Mouse (Mus musculus) limb, embryonic 13.5 days (tissue): ENCODE measurements around the gene Cenpm. TPM values are rescaled to one million over a fixed set of nuclear protein-coding genes. Genes with fewer than 3 reads are reported as not detected.

Experiments used
- ATAC-seq: fragments of 200-750 bp; cut with Nextera tagmentation; 2 replicates; pipeline ENCODE4 v1.8.0; 2017; ENCODE audit warnings: low read depth, moderate number of reproducible peaks, moderate TSS enrichment; ENCODE audit not compliant: low FRiP score
- H3K27ac ChIP-seq: fragments of 300-500 bp; sonication (generic); 2 replicates; pipeline ENCODE4 v1.5.1; 2015; ENCODE audit warnings: inconsistent platforms, mild to moderate bottlenecking, moderate library complexity
- H3K27me3 ChIP-seq: fragments of 300-500 bp; sonication (generic); 2 replicates; pipeline ENCODE4 v1.6.1; 2015; ENCODE audit warnings: mild to moderate bottlenecking, inconsistent platforms
- H3K36me3 ChIP-seq: fragments of 300-500 bp; sonication (generic); 2 replicates; pipeline ENCODE4 v1.6.1; 2015; ENCODE audit warnings: inconsistent platforms, mild to moderate bottlenecking, moderate library complexity
- H3K4me1 ChIP-seq: fragments of 300-500 bp; sonication (generic); 2 replicates; pipeline ENCODE4 v1.6.1; 2015; ENCODE audit warnings: inconsistent platforms
- H3K4me2 ChIP-seq: fragments of 300-500 bp; sonication (generic); replicated peaks from 2 replicates; pipeline ENCODE4 v1.6.1; 2015; ENCODE audit warnings: inconsistent platforms, mild to moderate bottlenecking, moderate library complexity
- H3K4me3 ChIP-seq: fragments of 300-500 bp; sonication (generic); 2 replicates; pipeline ENCODE4 v1.5.1; 2015; ENCODE audit warnings: moderate library complexity, mild to moderate bottlenecking, inconsistent platforms
- H3K9ac ChIP-seq: fragments of 300-500 bp; sonication (generic); 2 replicates; pipeline ENCODE4 v1.6.1; 2015; ENCODE audit warnings: mild to moderate bottlenecking, inconsistent platforms
- H3K9me3 ChIP-seq: fragments of 300-500 bp; sonication (generic); 2 replicates; pipeline ENCODE4 v1.6.1; 2016; ENCODE audit warnings: inconsistent platforms
- WGBS: fragments of 180-500 bp; shearing (Covaris S2); methylation state at CpG from one replicate; pipeline ENCODE4 v1.1.7; 2015; 5-methylcytosine and 5-hydroxymethylcytosine counted together
- polyA plus RNA-seq: library from polyadenylated mRNA; unstranded; fragments of >200 nt; fragmentation: Nextera tagmentation; extraction: Ambion mirVana; gene quantifications from 2 replicates; pipeline ENCODE4 v1.2.1, GENCODE M21; 2015

The Cenpm gene
- polyA plus RNA-seq, 1 experiment from 2014 or later = 62.6 TPM

DNA sequence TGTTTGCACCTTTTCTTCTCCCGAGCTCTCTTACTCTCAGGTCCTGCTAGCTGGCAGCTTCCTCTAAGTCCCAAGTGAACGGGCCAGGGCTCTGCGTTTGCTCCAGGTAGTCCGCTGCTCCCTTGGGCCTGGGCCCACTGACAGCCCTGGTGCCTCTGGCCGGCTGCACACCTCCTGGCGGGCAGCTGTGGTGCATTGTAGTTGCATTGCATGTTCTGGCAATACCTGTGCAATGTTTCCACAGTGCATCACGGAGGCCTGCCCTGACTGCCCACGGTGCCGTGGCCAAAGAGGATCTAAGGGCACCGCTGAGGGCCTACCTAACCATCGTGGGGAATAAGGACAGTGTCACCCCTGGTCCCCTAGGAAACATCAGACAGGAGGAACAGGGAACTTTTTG is 46.6 kb downstream of the Cenpm start:
- H3K9ac ChIP-seq = no peak overlapping the region
- H3K27ac ChIP-seq = no peak overlapping the region
- H3K4me2 ChIP-seq = no peak overlapping the region
- peaks cover 98% of the 10 kb centered on the region for H3K36me3 ChIP-seq
- 93% methylated on average over 11 of the region's 11 CpGs for WGBS
- H3K4me1 ChIP-seq = no peaks in the 10 kb centered on the region
- H3K4me3 ChIP-seq = no peak overlapping the region
- no peak for ATAC-seq
- H3K27me3 ChIP-seq = no peaks in the 10 kb centered on the region
- no peaks in the 10 kb centered on the region for H3K9me3 ChIP-seq

DNA sequence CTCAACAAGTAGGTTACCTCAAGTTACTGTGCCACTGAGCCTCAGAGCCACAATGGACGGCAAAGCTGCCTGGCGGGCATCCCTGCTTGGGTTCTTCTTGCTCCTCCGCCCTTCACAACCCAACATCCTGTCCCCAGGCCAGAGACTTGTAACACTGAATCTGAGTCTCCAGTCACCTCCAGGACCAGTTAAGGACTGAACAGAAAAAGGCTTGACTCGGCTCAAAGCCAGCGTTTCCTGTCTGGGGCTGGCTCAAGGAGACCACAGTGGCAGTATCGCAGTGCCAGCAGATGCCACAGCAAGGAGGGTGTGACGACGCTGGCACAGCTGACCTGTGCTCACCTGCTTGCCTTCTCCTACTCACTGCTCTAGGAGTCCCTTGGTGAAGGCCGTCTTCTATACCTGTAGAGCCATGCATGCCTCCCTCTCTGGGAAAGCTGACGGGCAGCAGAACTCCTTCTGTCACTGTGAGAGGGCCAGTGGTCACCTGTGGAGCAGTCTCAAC is 47.2 kb downstream of the Cenpm start:
- ATAC-seq = no peak
- Histone ChIP-seq H3K27ac (no peak overlapping the region), H3K36me3 (peaks cover 98% of the 10 kb centered on the region), H3K9ac (no peak overlapping the region), H3K27me3 (no peaks in the 10 kb centered on the region), H3K9me3 (no peaks in the 10 kb centered on the region), H3K4me1 (no peaks in the 10 kb centered on the region), H3K4me2 (no peak overlapping the region), H3K4me3 (no peak overlapping the region)
- 94% methylated on average over 10 of the region's 10 CpGs for WGBS

DNA sequence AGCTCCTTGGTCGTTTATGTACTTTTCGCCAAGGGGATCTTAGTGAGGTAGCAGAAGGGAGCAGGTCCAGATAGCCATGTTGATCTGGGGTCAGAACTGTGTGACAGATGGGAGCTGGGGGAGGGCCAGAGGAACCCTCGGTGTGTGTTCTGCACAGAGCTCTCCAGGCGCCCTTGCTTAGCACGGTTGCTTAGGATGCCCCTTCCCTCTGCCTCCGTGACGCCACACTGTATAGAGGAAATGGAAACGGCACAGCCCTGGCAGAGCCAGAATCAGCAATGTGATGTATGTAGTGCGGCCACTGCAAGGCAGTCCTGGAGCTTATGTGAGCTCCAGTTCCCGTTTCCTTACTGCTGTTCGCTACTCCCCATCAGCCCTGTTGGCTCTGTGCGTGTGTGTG is 48.2 kb downstream of the Cenpm start:
- ATAC-seq = no peak
- WGBS = 88% methylated on average over 12 of the region's 12 CpGs
- no peak overlapping the region for H3K4me2 ChIP-seq
- peaks cover 98% of the 10 kb centered on the region for H3K36me3 ChIP-seq
- H3K4me1 ChIP-seq = no peaks in the 10 kb centered on the region
- H3K9ac ChIP-seq = no peak overlapping the region
- H3K27me3 ChIP-seq = no peaks in the 10 kb centered on the region
- no peaks in the 10 kb centered on the region for H3K9me3 ChIP-seq
- H3K4me3 ChIP-seq = no peak overlapping the region
- H3K27ac ChIP-seq = no peak overlapping the region

DNA sequence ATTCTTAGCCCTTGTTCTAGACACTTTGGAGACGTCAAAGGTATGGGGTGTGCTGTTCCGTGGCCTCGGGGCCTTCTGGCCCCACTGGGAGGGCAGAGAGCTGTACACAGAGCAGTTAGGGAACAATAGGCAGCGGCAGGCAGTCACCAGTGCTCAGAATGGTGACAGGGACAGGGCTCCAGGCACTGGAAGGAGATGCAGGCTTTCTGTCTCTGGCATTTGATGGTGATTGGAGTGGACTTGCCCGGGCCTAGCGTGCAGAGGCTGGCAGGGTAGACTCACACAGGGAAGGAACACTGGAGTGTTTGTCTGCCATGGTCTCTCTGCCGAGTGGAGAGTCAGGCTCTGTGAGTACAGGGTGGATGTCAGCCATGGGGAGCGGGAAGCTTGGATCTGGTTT is 51.9 kb downstream of the Cenpm start:
- ATAC-seq = no peak
- 89% methylated on average over 8 of the region's 8 CpGs for WGBS
- Histone ChIP-seq H3K4me2 (no peak overlapping the region), H3K4me3 (no peak overlapping the region), H3K27ac (no peak overlapping the region), H3K27me3 (no peaks in the 10 kb centered on the region), H3K9me3 (no peaks in the 10 kb centered on the region), H3K36me3 (peaks cover 99% of the 10 kb centered on the region), H3K4me1 (no peaks in the 10 kb centered on the region), H3K9ac (no peak overlapping the region)

DNA sequence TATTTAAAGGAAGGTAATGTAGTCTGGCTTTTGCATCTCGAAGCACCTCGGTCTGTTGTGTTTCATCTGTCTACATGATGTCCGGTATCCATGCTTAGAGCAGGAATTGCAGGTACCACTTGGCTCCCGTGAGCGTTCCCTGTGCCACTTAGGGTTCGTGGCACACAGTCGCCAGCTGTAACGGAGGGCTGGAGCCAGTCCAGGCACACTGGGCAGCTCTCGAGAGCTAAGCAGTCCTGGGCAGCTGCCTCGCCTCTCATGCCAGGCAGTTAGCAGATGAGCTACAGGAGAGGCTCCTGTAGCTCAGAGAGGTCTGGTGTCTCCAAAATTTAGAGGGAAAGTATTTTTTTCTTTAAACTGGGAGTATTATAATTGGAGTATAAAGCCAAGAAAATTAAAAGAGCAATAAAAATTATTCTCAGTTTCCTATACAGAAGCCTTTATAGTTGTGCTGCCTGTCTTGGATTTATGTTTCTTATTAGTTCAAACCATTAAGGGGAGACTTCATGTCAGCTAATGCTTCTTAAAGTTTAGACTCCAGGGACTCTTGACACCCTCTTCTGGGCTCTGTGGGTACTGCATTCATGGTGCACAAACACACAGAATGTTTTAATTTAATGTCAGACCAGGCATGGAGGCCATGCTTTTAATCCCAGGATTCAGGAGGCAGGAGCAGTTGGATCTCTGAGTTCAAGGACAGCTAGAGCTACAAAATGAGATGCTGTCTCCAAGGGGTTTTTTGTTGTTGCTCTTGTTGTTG is 55.9 kb downstream of the Cenpm start:
- ATAC-seq = no peak
- Histone ChIP-seq H3K4me1 (no peaks in the 10 kb centered on the region), H3K9ac (no peak overlapping the region), H3K27me3 (no peaks in the 10 kb centered on the region), H3K36me3 (peaks cover 99% of the 10 kb centered on the region), H3K4me2 (no peak overlapping the region), H3K9me3 (0 out of 2 replicates have a peak, but pooled peaks cover 4% of the 10 kb centered on the region), H3K4me3 (no peak overlapping the region), H3K27ac (no peak overlapping the region)
- 94% methylated on average over 10 of the region's 10 CpGs for WGBS

DNA sequence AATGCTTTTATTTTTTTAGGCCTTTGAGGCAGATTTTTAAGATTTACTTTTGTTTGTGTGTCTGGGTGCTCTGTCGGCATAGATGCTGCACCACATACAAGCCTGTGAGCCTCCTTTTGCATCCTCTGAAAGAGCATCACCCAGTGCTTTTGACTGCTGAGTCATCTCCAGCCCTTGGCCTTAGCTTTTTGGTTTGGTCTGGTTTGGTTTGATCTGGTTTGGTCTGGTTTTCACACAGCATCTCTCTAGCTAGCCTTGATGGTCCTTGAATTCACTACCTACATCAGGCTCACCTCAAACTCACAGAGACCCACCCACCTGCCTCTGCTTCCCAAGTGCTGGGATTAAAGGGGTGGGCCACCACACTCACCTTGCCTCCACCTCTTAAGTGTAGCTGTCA is 56.6 kb downstream of the Cenpm start:
- H3K27ac ChIP-seq = no peak overlapping the region
- no peak overlapping the region for H3K4me3 ChIP-seq
- no peak overlapping the region for H3K9ac ChIP-seq
- peaks cover 99% of the 10 kb centered on the region for H3K36me3 ChIP-seq
- 0 out of 2 replicates have a peak, but pooled peaks cover 4% of the 10 kb centered on the region for H3K9me3 ChIP-seq
- H3K27me3 ChIP-seq = no peaks in the 10 kb centered on the region
- WGBS = 92% methylated on average over 1 of the region's 1 CpGs
- ATAC-seq = no peak
- H3K4me2 ChIP-seq = no peak overlapping the region
- H3K4me1 ChIP-seq = no peaks in the 10 kb centered on the region

DNA sequence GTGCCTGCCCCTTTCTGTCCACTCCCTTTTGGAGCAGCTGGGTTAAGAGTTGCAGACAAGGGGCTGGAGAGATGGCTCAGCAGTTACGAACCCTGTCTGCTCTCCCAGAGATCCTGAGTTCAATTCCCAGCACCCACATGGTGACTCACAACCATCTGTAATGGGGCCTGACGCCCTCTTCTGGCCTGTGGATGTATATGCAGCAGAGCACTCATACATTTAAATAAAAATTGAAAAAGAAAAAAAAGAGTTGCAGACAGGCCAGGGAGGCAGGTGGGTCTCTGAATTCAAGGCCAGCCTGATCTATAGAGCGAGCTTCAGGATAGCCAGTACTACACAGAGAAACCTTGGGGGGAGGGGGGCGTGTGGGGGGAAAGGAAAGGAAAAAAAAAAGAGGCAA is 57.1 kb downstream of the Cenpm start:
- peaks cover 99% of the 10 kb centered on the region for H3K36me3 ChIP-seq
- no peak overlapping the region for H3K27ac ChIP-seq
- H3K27me3 ChIP-seq = no peaks in the 10 kb centered on the region
- no peak for ATAC-seq
- H3K4me2 ChIP-seq = no peak overlapping the region
- no peak overlapping the region for H3K4me3 ChIP-seq
- 85% methylated on average over 4 of the region's 4 CpGs for WGBS
- H3K9ac ChIP-seq = no peak overlapping the region
- no peaks in the 10 kb centered on the region for H3K4me1 ChIP-seq
- peaks cover 5% of the 10 kb centered on the region; the same call in 1 of the 2 replicates for H3K9me3 ChIP-seq

DNA sequence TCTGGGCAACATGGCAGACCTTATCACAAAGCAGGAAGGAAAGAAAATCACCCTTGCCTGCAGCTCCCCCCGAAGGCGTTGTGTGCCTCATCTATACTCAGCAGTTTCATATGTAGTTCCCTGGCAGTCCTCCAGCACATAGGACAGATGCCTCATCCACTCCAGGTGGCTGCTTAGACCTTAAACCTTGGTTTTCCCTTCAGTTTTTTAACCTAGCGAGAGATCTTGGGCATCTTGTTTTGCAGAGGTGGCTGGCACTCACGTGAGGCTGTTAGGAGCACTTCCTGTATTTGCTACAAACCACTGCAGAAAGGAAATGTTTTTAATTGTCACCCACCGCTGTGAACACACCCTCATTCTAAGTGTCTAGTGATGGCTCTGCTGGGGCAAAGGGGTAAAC is 57.6 kb downstream of the Cenpm start:
- H3K4me2 ChIP-seq = no peak overlapping the region
- H3K4me1 ChIP-seq = no peaks in the 10 kb centered on the region
- no peaks in the 10 kb centered on the region for H3K27me3 ChIP-seq
- ATAC-seq = no peak
- H3K36me3 ChIP-seq = peaks cover 99% of the 10 kb centered on the region
- H3K9ac ChIP-seq = no peak overlapping the region
- no peak overlapping the region for H3K4me3 ChIP-seq
- WGBS = 85% methylated on average over 5 of the region's 5 CpGs
- peaks cover 10% of the 10 kb centered on the region for H3K9me3 ChIP-seq
- H3K27ac ChIP-seq = no peak overlapping the region

DNA sequence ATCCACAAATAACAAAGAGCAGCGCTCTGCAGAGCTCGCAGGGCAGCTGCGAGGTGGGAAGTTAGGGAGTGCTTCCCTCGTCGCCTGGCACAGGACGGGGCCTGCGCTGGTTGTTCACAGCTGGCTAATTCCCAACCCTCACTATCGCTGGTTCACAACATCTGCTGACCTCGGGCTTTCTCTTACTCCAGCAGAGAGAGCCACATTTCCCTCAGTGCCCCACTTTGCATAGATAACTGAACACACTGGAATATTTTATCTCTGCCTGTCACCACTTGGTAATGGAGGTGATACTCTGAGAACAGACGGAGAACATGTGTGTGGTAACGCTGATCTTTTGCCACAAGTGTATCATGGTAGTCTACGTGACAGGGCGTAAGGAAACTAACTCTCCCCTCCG is 58.4 kb downstream of the Cenpm start:
- 86% methylated on average over 14 of the region's 14 CpGs for WGBS
- Histone ChIP-seq H3K9me3 (peaks cover 13% of the 10 kb centered on the region), H3K9ac (no peak overlapping the region), H3K4me1 (no peaks in the 10 kb centered on the region), H3K4me2 (no peak overlapping the region), H3K27ac (no peak overlapping the region), H3K27me3 (no peaks in the 10 kb centered on the region), H3K4me3 (no peak overlapping the region), H3K36me3 (peaks cover 99% of the 10 kb centered on the region)
- no peak for ATAC-seq

DNA sequence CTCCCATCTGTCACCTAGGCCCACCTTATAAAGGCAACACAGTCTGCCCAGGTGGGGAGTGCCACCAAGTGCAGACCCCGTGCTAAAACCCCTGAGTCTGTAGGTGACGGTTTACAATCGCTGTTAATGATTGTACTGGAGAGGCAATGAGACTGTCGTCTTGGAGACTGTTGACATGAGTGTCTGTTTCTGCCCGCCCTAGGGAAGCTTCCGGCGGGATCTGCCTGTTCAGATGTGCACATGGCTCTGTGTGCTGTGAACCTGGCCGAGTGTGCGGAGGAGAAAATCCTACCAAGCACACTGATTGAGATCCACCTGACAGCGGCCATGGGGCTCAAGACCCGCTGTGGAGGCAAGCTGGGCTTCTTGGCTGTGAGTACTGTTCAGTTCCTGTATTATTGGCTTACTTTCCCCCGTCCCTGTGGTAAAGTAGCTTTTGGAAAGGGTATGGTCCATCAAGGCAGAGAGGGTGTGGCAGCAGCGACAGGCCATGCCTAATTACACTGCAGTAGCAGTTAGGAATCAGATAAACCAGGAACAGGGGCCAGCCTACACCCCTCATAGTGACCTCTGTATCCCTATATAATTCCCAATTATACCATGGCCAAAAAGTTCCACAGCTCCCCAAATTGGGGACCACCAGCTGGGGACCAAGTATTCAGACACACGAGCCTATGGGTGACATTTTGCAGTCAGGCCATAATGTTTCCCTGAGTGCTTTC is 59.3 kb downstream of the Cenpm start:
- H3K9ac ChIP-seq = no peak overlapping the region
- no peak overlapping the region for H3K4me3 ChIP-seq
- H3K27ac ChIP-seq = no peak overlapping the region
- no peaks in the 10 kb centered on the region for H3K27me3 ChIP-seq
- H3K4me2 ChIP-seq = no peak overlapping the region
- WGBS = 85% methylated on average over 14 of the region's 14 CpGs
- H3K9me3 ChIP-seq = peaks cover 13% of the 10 kb centered on the region
- ATAC-seq = no peak
- no peaks in the 10 kb centered on the region for H3K4me1 ChIP-seq
- H3K36me3 ChIP-seq = peaks cover 100% of the 10 kb centered on the region

DNA sequence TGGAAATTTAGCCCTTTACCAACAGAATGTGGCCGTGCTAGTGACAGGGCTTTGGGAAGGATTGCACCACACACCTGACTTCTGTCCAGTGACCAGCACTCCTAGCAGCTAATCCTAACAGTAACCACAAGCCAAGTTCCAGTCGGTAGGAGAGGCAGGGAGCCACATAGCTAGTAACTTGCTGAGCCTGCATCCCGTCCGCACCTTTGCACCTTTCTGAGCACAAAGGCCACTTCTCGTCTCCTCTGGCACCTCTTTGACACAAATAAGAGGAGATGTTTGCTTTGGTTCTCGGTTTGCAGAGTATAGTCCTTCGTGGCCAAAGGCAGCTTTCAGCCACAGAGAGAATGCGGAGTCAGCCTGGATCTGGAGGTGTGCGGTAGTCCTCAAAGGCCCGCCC is 59.9 kb downstream of the Cenpm start:
- 88% methylated on average over 10 of the region's 10 CpGs for WGBS
- H3K9ac ChIP-seq = no peak overlapping the region
- no peak overlapping the region for H3K27ac ChIP-seq
- no peak for ATAC-seq
- H3K4me2 ChIP-seq = no peak overlapping the region
- no peak overlapping the region for H3K4me3 ChIP-seq
- peaks cover 100% of the 10 kb centered on the region for H3K36me3 ChIP-seq
- no peaks in the 10 kb centered on the region for H3K27me3 ChIP-seq
- peaks cover 13% of the 10 kb centered on the region for H3K9me3 ChIP-seq
- no peaks in the 10 kb centered on the region for H3K4me1 ChIP-seq

DNA sequence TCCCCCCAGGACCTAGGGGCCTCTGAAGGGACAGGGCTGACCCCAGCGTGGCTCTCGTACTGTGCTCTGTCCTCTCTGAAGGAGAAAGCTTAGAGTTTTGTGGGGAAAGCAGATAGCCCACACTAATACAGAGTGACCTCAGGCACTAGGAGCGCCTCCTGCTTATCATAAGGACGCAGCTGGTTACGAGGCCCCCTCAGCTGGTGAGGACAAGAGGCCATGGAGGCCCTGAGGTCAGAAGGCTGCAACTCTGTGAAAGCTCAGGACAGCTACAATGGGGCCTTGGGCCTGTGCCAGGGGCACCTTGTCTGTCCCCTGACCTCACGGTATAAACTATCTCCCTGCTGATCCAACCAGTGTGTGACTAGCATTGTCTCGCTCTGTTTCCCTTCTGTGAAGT is 60.4 kb downstream of the Cenpm start:
- no peaks in the 10 kb centered on the region for H3K27me3 ChIP-seq
- peaks cover 13% of the 10 kb centered on the region for H3K9me3 ChIP-seq
- ATAC-seq = no peak
- H3K4me1 ChIP-seq = no peaks in the 10 kb centered on the region
- H3K9ac ChIP-seq = no peak overlapping the region
- no peak overlapping the region for H3K4me2 ChIP-seq
- H3K4me3 ChIP-seq = no peak overlapping the region
- H3K36me3 ChIP-seq = peaks cover 100% of the 10 kb centered on the region
- no peak overlapping the region for H3K27ac ChIP-seq
- WGBS = 88% methylated on average over 7 of the region's 7 CpGs
